Mouse (Mus musculus) thymus, adult 2 months (tissue): Measurements from ENCODE around the gene Zfp362.

ENCODE experiments used
- CTCF ChIP-seq: fragments of 200-500 bp; IDR thresholded peaks from 2 replicates; pipeline ENCODE4 v1.5.1; 2012; ENCODE audit warnings: mild to moderate bottlenecking, control low read depth, low read length, moderate library complexity, borderline replicate concordance; ENCODE audit not compliant: control insufficient read depth, poor library complexity, insufficient read depth; ENCODE audit errors: extremely low read depth
- POLR2A ChIP-seq: fragments of 200-500 bp; IDR thresholded peaks from 2 replicates; pipeline ENCODE4 v1.6.1; 2012; ENCODE audit warnings: mild to moderate bottlenecking, low read length, control low read depth, moderate library complexity; ENCODE audit not compliant: control insufficient read depth, poor library complexity, insufficient read depth; ENCODE audit errors: extremely low read depth

DNA sequence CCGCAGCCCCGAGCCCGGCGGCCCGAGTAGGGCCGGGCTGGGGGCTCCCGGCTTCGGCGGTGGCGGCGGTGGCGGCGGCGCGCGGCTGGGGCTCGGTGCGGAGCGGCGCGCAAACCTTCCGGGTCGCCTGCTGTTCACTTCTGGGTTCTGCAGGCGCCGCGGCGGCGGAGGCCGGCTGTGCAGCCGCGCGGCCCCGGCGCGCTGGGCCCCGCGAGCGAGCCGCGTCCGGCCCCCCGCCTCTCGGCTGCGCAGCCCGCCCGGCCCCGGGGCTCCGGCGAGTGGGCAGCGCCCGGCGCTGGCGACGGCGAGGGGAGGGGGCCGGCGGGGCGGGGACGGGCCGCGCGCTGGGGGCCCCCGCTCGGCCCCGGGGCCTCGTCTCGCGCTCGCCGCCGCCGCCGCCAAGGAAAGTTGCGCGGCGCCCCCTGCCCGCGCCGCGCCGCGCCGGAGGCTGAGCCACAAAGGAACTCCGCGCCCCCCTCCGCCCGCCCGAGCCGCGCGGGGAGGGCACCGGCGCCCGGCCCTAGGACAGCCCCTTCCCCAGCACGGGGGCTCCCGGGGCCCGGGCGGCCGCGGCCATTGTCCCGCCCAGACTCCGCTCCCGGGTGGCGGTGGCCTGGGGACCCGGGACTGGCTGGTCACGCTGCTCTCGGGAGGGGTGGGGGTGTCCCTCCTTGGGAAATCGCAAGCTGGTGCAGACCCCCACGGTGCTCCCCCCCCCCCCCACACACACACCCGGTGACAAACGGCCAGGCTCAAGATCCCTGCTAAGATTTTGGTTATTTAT is at the start of gene Zfp362:
- TF ChIP-seq POLR2A, result no peak
- no peak for TF ChIP-seq CTCF
